Mouse (Mus musculus) embryo, embryonic 10.5 days (tissue): ENCODE data around the gene Guf1.

Source experiments
- DNase-seq: peaks from one replicate; pipeline ENCODE4 v3.0.0-alpha.2; 2015; ENCODE audit warnings: low spot score

Gene Guf1

DNA sequence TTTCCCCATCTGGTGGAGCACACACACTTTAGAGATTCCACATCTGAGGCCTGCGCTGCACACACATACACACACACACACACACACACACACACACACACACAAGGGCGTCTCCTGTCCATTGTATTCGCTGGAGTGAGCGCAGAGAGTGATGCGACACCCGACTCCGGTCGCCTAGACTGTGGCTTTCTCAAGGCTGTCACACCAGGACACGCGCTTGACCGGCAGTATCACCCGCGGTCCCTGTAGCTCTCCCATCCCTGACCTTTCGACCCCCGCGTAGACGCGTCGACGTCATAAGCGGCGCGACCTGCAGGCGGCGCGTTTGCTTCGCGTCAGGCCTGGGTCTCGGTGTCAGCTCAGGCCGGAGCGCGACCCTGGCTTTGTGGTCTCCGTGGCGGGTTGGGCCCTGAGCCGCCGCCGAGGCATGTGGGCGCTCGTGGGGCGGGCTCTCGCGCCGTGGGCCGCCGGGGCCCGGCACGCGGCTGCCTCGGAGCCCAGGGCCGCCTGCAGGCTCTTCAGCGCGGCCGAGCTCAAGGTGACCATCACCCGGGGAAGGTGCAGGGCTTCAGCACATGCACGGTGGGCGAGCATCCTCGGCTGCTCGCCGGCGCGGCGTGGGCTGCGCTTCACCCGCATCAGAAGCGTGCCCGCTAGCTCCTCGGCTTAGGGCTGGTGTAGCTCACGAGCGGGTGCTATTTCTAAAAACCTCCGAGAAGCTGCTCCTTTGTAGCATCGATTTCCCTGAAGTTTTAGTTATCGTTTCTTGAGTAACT, at the start of gene Guf1:
TSS of gene Guf1 (plus strand) at position 296 of the 776 bp plus-strand sequence.
- DNase-seq = peak; percentile 95

DNA sequence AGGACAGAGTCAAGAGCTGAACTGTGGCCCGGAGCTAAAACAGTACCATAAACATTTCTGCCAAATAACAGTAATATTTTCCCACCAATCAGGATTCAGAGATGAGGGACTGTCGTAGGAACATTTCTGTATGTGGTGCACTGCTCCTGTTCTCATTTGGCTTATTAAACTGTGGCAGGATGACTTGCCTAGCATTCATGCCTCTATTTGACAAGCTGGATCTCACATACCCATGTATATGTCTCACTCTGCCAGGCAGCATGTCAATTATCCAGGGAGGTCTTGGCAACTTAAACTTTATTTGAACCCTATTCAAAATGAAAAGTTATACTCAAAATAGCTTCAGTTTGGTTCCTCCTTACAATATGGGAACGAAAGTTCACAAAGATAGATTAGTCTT, 49.7 kb upstream of the Guf1 start:
- DNase-seq = no peak

DNA sequence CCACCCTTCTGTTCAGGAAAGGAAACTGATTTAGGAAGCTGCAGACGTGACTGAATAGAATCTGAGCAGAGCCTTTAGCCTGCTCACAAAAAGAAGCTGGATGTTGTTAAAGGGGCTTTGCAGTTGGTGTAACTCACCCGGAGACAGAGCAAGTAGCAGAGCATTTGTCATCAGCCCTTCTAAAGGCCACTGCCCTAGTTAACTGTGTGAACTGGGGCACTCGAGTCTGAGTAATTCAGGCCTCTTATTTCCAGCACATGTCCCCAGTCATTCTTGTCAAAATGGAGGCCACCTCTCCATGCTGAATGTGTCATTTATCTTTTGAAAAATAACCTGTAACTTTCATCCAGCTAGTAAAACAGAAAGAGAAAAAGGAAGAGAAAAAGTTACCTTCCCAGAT, 45.1 kb upstream of the Guf1 start:
- peak; percentile 14 for DNase-seq

DNA sequence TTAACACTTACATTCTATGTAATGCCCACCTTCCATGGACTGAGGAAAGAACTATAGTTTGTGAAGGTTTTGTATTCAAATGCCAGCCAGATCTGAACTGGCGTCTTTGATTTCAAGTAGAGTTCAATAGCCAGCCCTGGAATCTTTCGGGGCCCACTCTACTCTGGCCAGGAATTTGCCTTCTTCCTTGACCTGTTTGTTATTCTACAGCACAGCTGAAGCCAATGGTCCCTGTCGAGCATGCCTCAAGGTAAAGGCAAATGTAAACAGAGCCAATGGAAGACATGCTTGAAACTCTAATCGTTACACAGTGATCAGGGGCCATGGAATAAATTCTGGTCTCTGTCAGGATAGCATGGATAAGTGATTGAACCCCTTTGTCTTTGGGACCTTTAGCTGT, 44.5 kb upstream of the Guf1 start:
- peak; percentile 8 for DNase-seq

DNA sequence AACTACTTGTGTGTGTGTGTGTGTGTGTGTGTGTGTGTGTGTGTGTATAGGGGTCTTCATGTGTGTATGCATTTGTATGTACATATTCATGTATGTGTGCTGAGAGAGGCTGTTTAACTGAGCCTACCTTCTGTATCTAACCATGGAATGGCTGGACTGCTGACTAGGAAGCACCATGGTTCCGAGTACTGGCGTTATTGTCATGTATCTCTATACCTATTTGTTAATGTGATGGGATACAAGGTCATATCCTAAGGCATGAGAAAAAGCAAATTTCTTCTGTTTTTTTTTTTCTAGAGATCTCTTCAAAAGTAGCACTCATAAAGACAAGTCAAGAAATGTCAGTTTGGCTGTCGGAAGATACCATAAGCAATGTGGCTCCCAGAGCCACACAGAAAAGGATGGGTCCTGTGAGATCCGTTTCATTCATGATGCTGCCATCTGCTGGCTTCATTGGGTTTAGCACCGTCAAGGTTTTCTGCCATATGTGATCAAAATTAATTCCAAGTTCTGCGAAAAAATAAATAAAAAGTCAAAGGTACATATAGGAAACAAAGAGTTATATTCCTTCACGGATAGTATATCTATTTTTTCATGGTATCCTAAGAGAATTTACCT, 36.0 kb upstream of the Guf1 start:
- peak; percentile 76 for DNase-seq

DNA sequence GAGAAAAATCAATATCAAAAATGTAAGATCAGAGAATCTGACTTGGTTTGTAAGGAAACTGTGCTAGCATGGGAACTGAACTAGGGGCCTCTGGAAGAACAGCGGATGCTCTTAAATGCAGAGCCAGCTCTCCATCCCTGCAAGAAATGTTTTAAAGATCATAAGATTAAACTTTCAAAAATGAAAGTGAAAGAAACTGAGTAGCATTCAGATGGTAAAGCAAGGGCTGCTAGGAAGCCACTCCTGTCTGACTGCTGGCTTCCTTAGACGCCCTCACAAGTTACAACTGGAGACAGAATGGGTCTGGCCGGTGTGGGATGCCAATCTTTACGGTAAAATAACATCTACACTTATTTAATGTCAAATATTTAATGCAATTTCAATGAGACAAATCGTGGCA, 34.7 kb upstream of the Guf1 start:
- DNase-seq = no peak

DNA sequence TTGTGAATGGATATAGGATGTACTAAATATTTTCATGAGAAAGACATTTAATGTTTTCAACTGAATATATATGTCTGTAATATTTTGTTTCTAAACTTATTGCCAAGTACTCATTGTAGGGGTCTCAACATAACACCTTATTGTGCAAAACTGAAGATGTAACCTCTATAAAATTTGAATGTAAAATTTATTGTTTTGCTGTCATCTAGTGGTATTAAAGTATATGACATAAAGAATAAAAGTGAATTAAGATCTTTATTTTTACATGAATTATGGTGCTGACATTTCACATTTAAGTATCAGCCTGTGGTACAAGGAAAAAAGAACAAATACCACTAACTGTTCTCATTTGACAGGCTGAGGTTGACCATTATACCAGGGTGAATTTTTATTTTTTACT, 32.8 kb upstream of the Guf1 start:
- DNase-seq = no peak

DNA sequence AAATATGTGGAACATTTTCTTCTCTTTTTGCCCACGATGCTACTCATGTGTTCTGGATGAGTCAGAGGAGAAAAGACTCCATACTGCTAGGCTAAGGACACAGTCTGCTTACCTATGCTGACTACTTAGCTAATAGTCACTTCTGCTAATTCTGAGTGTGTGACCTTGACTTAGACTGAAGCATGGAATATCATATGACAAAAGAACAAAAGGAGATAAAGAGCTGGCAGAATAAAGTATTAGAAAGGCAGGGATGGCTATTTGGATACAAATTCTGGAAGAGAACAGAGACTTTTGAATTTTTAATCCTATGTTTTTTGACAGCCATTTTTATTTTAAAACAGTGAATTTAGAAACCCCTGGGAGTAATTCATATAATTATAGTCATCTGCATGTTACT, 15.0 kb upstream of the Guf1 start:
- no peak for DNase-seq

DNA sequence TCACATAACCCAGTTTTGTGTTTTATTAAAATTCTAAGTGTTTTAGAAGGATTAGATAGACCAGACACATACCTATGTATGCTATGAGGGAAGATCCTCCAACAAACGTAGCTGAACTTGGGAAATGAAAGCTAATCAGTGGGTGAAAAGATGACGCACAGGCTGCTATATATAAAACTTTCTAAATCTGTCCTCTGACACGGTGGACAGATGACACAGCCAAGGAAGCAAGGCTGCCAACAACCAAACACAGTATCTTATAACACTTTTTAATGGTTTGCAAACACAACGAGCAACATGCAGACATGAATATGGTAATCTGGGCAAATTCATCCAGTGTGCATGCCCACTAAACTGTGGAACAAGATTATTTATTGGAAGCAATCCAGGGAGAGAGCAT, 14.2 kb upstream of the Guf1 start, which contains the start of gene Yipf7:
TSS of gene Yipf7 (minus strand) at position 160 of the 400 bp plus-strand sequence.
- no peak for DNase-seq

DNA sequence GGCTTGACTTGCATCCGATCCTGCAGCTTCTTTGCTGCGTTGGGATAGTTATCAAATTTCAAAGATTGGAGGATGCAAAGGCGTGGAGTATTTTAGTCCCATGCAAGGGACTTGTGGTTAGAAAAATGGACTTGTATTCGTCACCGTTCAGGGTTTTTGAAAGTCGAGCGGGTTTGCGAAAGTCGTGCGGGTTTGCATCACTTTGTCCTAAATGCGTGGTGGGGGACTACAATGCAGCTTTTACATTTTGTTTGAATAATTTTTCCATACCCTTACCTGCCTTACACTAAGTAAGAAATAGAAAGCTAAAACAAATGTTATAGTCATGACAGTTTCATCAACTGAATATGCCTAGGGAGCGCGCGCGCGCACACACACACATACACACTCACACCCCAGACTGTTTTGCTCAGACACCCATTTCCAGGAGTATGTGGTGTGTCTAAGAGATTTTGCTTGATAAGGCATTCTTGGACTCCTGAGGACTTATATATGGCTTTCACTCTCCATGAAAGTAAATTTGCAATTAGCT, 747 bp downstream of the Guf1 start:
- peak; percentile 66 for DNase-seq

DNA sequence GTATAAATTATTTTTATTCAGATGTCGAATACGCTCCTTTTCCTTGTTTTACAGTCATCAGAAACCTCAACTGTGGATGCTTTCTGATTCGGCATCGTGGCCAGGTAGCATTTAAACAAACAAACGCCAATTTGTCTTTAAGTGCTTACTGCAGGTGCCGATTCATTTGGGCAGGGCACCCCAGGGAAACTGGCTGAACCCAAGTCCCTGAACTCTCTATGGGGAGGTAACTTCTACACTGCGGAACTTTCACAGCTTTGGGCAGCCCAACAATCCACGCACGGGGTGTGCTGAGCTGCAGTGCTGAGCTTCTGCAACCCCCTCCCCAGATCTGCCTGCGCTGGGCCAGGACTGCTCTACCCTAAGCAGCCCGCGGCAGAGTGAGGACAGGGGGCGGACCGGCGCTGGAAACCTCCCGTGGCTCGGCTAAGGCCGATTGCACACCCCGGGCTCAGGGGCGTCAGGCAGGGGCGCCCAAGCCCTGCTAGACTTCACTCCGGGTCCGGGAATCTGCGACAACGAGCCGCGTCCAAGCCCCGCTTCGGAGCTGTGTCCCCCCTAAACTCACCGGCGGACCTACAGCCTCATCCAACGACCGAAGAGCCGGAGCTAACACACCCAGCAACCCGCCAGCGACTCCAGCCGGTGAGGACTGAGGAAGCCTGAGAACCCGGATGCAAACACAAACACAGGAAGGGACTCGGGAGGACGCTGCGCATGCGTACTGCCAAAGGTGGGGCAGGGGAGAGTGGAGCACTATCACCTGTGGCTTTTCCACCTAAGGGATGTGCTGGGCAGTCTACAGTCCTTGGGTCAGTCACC, 35.1 kb downstream of the Guf1 start, which contains the start of gene Gnpda2:
TSS of gene Gnpda2 (minus strand) at position 701 of the 822 bp plus-strand sequence.
- DNase-seq = peak; percentile 93

DNA sequence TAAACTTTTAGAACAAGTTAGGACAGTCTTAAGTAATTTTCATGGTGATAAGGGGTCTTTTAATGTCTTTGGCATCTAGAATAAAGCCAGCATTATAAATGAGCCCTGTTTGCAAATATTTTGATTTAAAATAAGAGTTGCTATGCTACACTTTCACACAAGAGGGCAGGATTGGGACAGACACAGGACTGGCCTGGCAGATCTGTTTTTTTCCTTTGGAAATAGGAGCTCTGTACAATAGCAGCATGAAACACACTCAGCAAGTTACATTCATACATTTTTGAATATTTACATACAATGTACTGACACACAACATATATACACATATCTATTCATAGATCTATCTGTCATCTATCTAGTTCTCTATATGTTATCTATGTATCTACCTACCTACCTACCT, 44.3 kb downstream of the Guf1 start:
- DNase-seq = peak; percentile 50

DNA sequence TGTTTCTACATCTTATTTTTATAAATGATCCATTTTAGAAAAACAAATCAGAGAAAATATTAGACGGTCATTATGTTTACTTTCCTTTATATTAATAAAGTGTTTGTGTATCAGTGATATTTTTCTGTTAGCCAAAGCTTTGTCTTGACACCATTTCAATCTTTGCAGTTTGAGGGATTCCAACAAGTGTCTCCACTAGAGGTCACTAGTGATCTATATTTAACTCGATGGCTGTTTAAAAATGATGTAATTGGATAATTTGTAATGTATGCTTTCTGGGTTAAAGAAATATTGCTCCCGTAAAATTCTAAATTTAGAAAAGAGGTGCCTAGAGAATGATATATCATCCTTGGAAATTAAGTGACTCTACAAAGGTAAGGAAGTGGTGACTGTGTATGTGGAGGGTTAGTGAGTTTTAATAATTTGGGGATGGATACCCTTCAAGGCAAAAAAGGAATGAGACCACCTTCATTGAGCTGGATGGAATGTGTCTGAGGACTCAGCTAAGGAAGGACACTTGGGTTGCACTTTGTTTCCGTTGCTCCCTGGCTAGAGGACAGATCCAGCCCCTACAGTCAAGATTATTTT, 56.6 kb downstream of the Guf1 start:
- peak; percentile 77 for DNase-seq

DNA sequence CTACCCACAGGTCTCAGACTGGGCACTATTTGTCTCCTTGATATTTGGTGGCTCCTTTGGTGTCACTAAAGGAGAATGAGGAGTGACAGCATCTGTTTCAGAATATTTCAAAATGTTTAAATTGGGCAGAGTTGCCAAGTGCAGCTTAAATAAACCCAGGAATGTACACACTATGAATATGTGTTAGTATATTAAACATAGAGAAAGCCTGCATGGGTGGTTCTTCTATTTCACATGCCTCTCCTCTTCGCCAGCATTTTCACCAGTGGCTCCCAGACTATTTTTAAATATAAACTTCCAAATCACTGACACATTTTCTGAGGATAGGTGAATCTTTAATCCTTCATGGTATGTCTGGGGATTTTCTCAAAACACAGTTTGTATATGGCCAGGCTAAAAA, 64.2 kb downstream of the Guf1 start:
- no peak for DNase-seq
